Mouse (Mus musculus) ES-E14 (cell line): ENCODE results near the gene Serpind1. TPM values are rescaled to one million over a fixed set of nuclear protein-coding genes. Genes with fewer than 3 reads are reported as not detected.

Experiments used
- DNase-seq: peaks from one replicate; pipeline ENCODE4 v3.0.0-alpha.2; 2013; ENCODE audit warnings: low read depth, low spot score
- H3K27ac ChIP-seq: 2 replicates; pipeline ENCODE4 v1.5.1; 2012; ENCODE audit warnings: low read depth, mild to moderate bottlenecking, low read length, moderate library complexity, mixed read lengths; ENCODE audit not compliant: poor library complexity, insufficient read depth, severe bottlenecking
- H3K36me3 ChIP-seq: 2 replicates; pipeline ENCODE4 v1.6.1; 2012; ENCODE audit warnings: mild to moderate bottlenecking, low read length, moderate library complexity, mixed read lengths; ENCODE audit not compliant: control insufficient read depth, poor library complexity, insufficient read depth, severe bottlenecking
- H3K4me1 ChIP-seq, 2 experiments: fragments of 150-350 bp in 1 of 2; sonication (generic) in 1 of 2; 2 replicates each; pipeline ENCODE4 v1.6.1; 2012; ENCODE audit warnings: low read length in 2 of 2, mild to moderate bottlenecking in 1 of 2, mixed read lengths in 1 of 2; ENCODE audit not compliant: control insufficient read depth in 2 of 2, insufficient read depth in 2 of 2, poor library complexity in 1 of 2
- H3K4me3 ChIP-seq, 2 experiments: fragments of 150-350 bp in 1 of 2; sonication (generic) in 1 of 2; 2 replicates each; pipeline ENCODE4 v1.5.1; 2012; ENCODE audit warnings: low read length in 2 of 2, low read depth in 1 of 2, mild to moderate bottlenecking in 1 of 2, mixed read lengths in 1 of 2; ENCODE audit not compliant: insufficient read depth in 1 of 2, poor library complexity in 1 of 2, severe bottlenecking in 1 of 2
- H3K9ac ChIP-seq: 2 replicates; pipeline ENCODE4 v1.6.1; 2012; ENCODE audit warnings: low read depth, mild to moderate bottlenecking, low read length, mixed read lengths; ENCODE audit not compliant: poor library complexity, insufficient read depth, severe bottlenecking
- H3K9me3 ChIP-seq: fragments of 150-350 bp; sonication (generic); 2 replicates; pipeline ENCODE4 v1.6.1; 2012; ENCODE audit warnings: low read depth, mild to moderate bottlenecking, low read length; ENCODE audit not compliant: control insufficient read depth, insufficient read depth
- CHD2 ChIP-seq: IDR thresholded peaks from 2 replicates; pipeline ENCODE4 v1.6.1; 2014; ENCODE audit warnings: mild to moderate bottlenecking, low read depth, low read length, inconsistent platforms
- HCFC1 ChIP-seq: IDR thresholded peaks from 2 replicates; pipeline ENCODE4 v1.6.1; 2012; ENCODE audit warnings: low read length, inconsistent platforms, borderline replicate concordance; ENCODE audit not compliant: insufficient read depth
- MAFK ChIP-seq: IDR thresholded peaks from 2 replicates; pipeline ENCODE4 v1.6.1; 2014; ENCODE audit warnings: mild to moderate bottlenecking, low read depth, low read length, inconsistent platforms; ENCODE audit not compliant: insufficient read depth
- ZC3H11A ChIP-seq: IDR thresholded peaks from 2 replicates; pipeline ENCODE4 v1.6.1; 2012; ENCODE audit warnings: low read depth, mild to moderate bottlenecking, inconsistent platforms, low read length, borderline replicate concordance
- ZNF384 ChIP-seq: IDR thresholded peaks from 2 replicates; pipeline ENCODE4 v1.6.1; 2012; ENCODE audit warnings: low read depth, low read length, inconsistent platforms
- in situ Hi-C, 2 experiments: fragments of 600-800 bp; cut with MboI; formaldehyde crosslinking; loops; one replicate each; pipeline ENCODE4 v1.15.1; 2025; ENCODE audit warnings: low sequenced_read_pairs in 2 of 2, inconsistent platforms in 1 of 2; ENCODE audit not compliant: unreplicated experiment in 2 of 2
- total RNA-seq: library from RNA; depleted of rRNA; stranded (reverse); fragments of 300-350 nt; gene quantifications from 2 replicates; pipeline ENCODE4 v1.2.3, GENCODE M21; 2012; rRNA removed

Gene Serpind1
- 0.09 TPM in 1 of 2 replicates, not detected in the other for total RNA-seq

DNA sequence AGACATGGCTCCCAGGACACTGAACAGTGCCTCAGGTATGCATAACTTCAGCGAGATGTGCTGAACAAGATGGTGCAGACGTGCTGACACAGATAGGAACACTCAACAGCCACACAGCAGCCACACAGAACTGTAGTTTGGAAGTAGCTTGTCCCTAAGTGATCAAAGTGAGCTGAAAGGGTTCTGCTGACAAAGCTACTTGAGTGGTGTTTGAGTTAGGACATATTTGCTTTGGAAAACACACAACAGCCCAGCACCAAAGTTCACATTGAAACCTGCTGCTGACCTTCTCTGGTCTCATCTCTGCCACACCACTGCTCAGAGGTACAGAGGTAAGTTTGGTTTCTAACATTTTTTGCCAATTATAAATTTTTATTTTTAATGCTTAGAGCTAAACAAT lies at the start of gene Serpind1:
Gene Serpind1, plus strand, starts transcription at position 256 of the 400 bp plus-strand sequence.
- peaks cover 2% of the 10 kb centered on the region; the same call in 1 of the 2 replicates for H3K36me3 ChIP-seq
- DNase-seq: no peak

DNA sequence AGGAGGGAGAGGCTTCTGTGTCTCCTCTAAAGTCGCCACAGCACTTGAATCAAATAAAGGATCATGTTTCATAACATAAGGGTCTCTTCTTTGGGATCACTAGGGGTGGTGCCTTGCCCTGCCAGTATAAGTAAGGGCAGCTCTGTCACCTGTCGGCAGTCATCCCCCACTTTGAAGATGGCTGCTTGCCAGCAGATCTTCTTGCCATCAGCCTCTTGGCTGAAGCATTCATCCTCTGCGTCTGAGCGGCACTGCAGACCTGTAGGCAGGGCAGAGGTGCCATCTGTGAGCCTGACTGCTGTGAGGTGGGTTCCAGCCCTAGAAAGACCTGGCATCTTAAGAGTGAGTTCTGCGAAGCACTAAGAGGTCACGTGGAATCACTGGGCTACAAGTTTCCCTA lies 48.0 kb upstream of the Serpind1 start:
- TF ChIP-seq MAFK (no peak), CHD2 (no peak)
- Histone ChIP-seq H3K36me3 (peaks cover 33% of the 10 kb centered on the region), H3K4me3 (no peak overlapping the region), H3K9ac (no peak overlapping the region), H3K27ac (no peak overlapping the region), H3K9me3 (no peaks in the 10 kb centered on the region), H3K4me1 (no peaks in the 10 kb centered on the region)
- DNase-seq: no peak
- in situ Hi-C loops: loop anchor here in 1 of 2 experiments (10.0 kb wide), 1 partner anchor 148 kb away; the partner anchor contains the start of gene Sdf2l1

More for the DNA sequence above, at the start of gene Serpind1:
- in situ Hi-C loops: no loop called here
- H3K4me1 ChIP-seq: no peaks in the 10 kb centered on the region
- no peaks in the 10 kb centered on the region for H3K9me3 ChIP-seq
- no peak within 1 kb of the TSS for H3K27ac ChIP-seq
- H3K4me3 ChIP-seq: no peak within 1 kb of the TSS
- TF ChIP-seq ZNF384 (no peak), ZC3H11A (no peak), HCFC1 (no peak), CHD2 (no peak), MAFK (no peak)
- no peak within 1 kb of the TSS for H3K9ac ChIP-seq

DNA sequence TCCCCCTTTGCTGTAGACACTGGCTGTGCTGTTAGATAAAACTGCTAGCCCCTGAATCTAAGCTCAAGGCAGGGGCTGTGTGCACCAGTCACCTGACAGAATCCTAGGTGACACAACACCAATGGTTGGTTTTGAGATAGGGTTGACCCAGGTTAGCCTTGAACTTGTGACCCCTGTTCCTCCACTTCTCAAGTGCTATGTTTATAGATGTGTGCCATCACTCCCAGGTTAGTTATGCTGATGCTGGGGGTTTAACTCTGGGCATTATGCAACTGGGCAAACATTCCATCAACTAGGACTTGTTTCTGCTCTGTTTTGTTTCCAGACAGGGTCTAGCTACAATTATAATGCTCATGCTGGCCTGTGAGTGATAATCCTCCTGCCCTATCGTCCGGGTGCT lies 44.1 kb upstream of the Serpind1 start:
- H3K9ac ChIP-seq: no peak overlapping the region
- H3K9me3 ChIP-seq: no peaks in the 10 kb centered on the region
- H3K27ac ChIP-seq: no peak overlapping the region
- H3K4me1 ChIP-seq: no peaks in the 10 kb centered on the region
- in situ Hi-C loops: loop anchor here in 1 of 2 experiments (10.0 kb wide), 1 partner anchor 152 kb away; the partner anchor contains the start of gene Sdf2l1
- no peak overlapping the region for H3K4me3 ChIP-seq
- no peak for DNase-seq
- H3K36me3 ChIP-seq: peaks cover 28% of the 10 kb centered on the region
- TF ChIP-seq CHD2 (no peak), ZC3H11A (no peak), HCFC1 (no peak), ZNF384 (no peak), MAFK (no peak)

DNA sequence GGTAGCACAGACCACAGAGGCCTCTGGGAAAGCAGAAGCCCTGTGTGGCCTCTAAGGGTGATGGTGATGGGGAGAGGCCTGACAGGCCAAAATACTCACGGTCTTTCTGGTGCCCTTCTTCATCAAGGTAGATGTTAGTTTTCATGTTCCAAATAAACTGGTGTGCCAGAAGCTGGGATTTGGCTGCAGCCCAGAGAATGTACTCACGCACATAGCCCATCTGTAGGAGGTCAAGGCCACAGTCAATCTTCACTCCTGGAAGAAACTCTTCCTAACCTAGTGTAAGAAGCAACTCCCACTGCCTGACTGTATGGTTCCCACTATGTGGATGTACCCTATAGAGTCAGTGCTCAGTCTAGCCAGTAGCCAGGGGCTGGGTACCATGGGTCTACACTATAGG lies 40.2 kb upstream of the Serpind1 start:
- H3K9me3 ChIP-seq: no peaks in the 10 kb centered on the region
- DNase-seq: no peak
- no peak overlapping the region for H3K9ac ChIP-seq
- H3K36me3 ChIP-seq: peaks cover 14% of the 10 kb centered on the region
- in situ Hi-C loops: no loop called here
- TF ChIP-seq ZNF384 (no peak), ZC3H11A (no peak), CHD2 (no peak), MAFK (no peak), HCFC1 (no peak)
- H3K27ac ChIP-seq: no peak overlapping the region
- H3K4me1 ChIP-seq: no peaks in the 10 kb centered on the region
- H3K4me3 ChIP-seq: no peak overlapping the region

DNA sequence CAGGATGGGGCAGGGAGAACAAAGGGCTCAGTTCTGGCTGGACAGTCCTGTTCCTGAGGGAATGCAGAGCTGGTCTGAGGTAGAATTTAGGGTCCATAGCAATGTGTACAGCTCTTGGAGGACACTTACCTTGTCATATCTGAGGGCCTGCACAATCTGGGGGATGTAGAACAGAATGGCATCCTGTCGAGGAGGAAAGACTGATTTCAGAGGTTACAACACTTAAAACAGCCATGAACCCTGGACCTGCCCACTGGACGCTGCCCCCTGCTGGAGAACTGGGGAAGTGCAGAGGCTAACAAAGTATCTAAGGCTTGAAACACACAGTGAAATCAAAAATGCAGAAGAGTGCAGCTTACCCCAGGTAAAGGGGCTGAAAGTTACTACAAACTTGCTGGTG lies 38.4 kb upstream of the Serpind1 start:
- no peak for TF ChIP-seq HCFC1
- no peak for TF ChIP-seq CHD2
- peak; percentile 37; the same call in 1 of the 2 replicates for TF ChIP-seq ZC3H11A
- no peak overlapping the region for H3K27ac ChIP-seq
- H3K4me3 ChIP-seq: no peak overlapping the region
- H3K9me3 ChIP-seq: no peaks in the 10 kb centered on the region
- DNase-seq: peak; percentile 58
- H3K9ac ChIP-seq: no peak overlapping the region
- no peaks in the 10 kb centered on the region for H3K4me1 ChIP-seq
- in situ Hi-C loops: no loop called here
- H3K36me3 ChIP-seq: peaks cover 21% of the 10 kb centered on the region
